Mouse (Mus musculus) CH12.LX (cell line): ENCODE measurements around the gene Nol6. TPM values are rescaled to one million over a fixed set of nuclear protein-coding genes. Genes with fewer than 3 reads are reported as not detected.
A peak's percentile ranks its signal among the peaks of the same experiment; 100 is the strongest.

Experiments
- DNase-seq: peaks from one replicate; pipeline ENCODE4 v3.0.0-alpha.2; 2013; ENCODE audit errors: extremely low read depth
- H3K27ac ChIP-seq: 2 replicates; pipeline ENCODE4 v1.5.1; 2012; ENCODE audit warnings: low read depth, mild to moderate bottlenecking, control low read depth, moderate library complexity; ENCODE audit not compliant: insufficient read depth
- H3K27me3 ChIP-seq: replicated peaks from 2 replicates; pipeline ENCODE3; 2012; ENCODE audit warnings: inconsistent platforms
- H3K36me3 ChIP-seq, 2 experiments: replicated peaks in 1 of 2; 2 replicates each; pipeline versions ENCODE3 to v1.6.1; 2012; ENCODE audit warnings: inconsistent platforms in 1 of 2, low read length in 1 of 2, mild to moderate bottlenecking in 1 of 2, mixed read lengths in 1 of 2, moderate library complexity in 1 of 2; ENCODE audit not compliant: control insufficient read depth in 1 of 2, insufficient read depth in 1 of 2
- H3K4me1 ChIP-seq, 2 experiments: 2 replicates each; pipeline ENCODE4 v1.6.1; 2012; ENCODE audit warnings: inconsistent platforms in 1 of 2, moderate library complexity in 1 of 2; ENCODE audit not compliant: insufficient read depth in 2 of 2, control insufficient read depth in 1 of 2
- H3K4me2 ChIP-seq: 2 replicates; pipeline ENCODE4 v1.6.1; 2012; ENCODE audit warnings: low read depth, mild to moderate bottlenecking, control low read depth; ENCODE audit not compliant: poor library complexity, insufficient read depth, severe bottlenecking
- H3K4me3 ChIP-seq, 3 experiments: fragments of 150-350 bp in 1 of 3; sonication (generic) in 1 of 3; replicated peaks in 1 of 3; 2 replicates each; pipeline versions ENCODE3 to v1.5.1; 2011 to 2012; ENCODE audit warnings: low read depth in 2 of 3, low read length in 2 of 3, mild to moderate bottlenecking in 2 of 3, moderate library complexity in 2 of 3, control low read depth in 1 of 3, improper control_type of control experiment in 1 of 3, inconsistent platforms in 1 of 3, mixed read lengths in 1 of 3; ENCODE audit not compliant: poor library complexity in 1 of 3
- H3K79me2 ChIP-seq: replicated peaks from 2 replicates; pipeline ENCODE4 v1.6.1; 2012; ENCODE audit warnings: mild to moderate bottlenecking, moderate library complexity; ENCODE audit not compliant: control insufficient read depth, poor library complexity, insufficient read depth, severe bottlenecking; ENCODE audit errors: extremely low read depth
- H3K9ac ChIP-seq: 2 replicates; pipeline ENCODE4 v1.6.1; 2012; ENCODE audit warnings: low read depth, mild to moderate bottlenecking, control low read depth, moderate library complexity; ENCODE audit not compliant: insufficient read depth
- H3K9me3 ChIP-seq: replicated peaks from 2 replicates; pipeline ENCODE3; 2012; ENCODE audit warnings: low read length, inconsistent platforms, mixed read lengths
- BHLHE40 ChIP-seq: IDR thresholded peaks from 2 replicates; pipeline ENCODE4 v1.6.1; 2011; ENCODE audit warnings: mild to moderate bottlenecking, low read depth, low read length, improper control_type of control experiment
- CHD1 ChIP-seq: IDR thresholded peaks from 2 replicates; pipeline ENCODE4 v1.6.1; 2012; ENCODE audit warnings: low read depth, low read length, improper control_type of control experiment, inconsistent platforms
- CHD2 ChIP-seq: IDR thresholded peaks from 2 replicates; pipeline ENCODE4 v1.6.1; 2011; ENCODE audit warnings: low read length, improper control_type of control experiment
- CTCF ChIP-seq, 2 experiments: IDR thresholded peaks in 1 of 2; conservative IDR thresholded peaks in 1 of 2; 2 replicates each; pipeline ENCODE4 v1.5.1; 2011 to 2012; ENCODE audit warnings: low read depth in 2 of 2, low read length in 2 of 2, improper control_type of control experiment in 1 of 2, inconsistent platforms in 1 of 2, mild to moderate bottlenecking in 1 of 2, moderate library complexity in 1 of 2
- ELF1 ChIP-seq: IDR thresholded peaks from 2 replicates; pipeline ENCODE4 v1.6.1; 2014; ENCODE audit warnings: low read depth, mild to moderate bottlenecking, inconsistent platforms, low read length, improper control_type of control experiment
- ETS1 ChIP-seq: conservative IDR thresholded peaks from 2 replicates; pipeline ENCODE4 v1.6.1; 2012; ENCODE audit warnings: low read depth, mild to moderate bottlenecking, inconsistent platforms, low read length, improper control_type of control experiment, moderate library complexity
- HCFC1 ChIP-seq: IDR thresholded peaks from 2 replicates; pipeline ENCODE4 v1.6.1; 2012; ENCODE audit warnings: low read depth, mild to moderate bottlenecking, inconsistent platforms, low read length, improper control_type of control experiment
- IRF4 ChIP-seq: IDR thresholded peaks from 2 replicates; pipeline ENCODE4 v1.6.1; 2014; ENCODE audit warnings: low read depth, mild to moderate bottlenecking, inconsistent platforms, low read length, improper control_type of control experiment
- KAT2A ChIP-seq: IDR thresholded peaks from 2 replicates; pipeline ENCODE4 v1.6.1; 2012; ENCODE audit warnings: low read length, improper control_type of control experiment, inconsistent platforms; ENCODE audit not compliant: insufficient replicate concordance
- PAX5 ChIP-seq: IDR thresholded peaks from 2 replicates; pipeline ENCODE4 v1.6.1; 2012; ENCODE audit warnings: low read length, inconsistent platforms, mixed read lengths
- SMC3 ChIP-seq: IDR thresholded peaks from 2 replicates; pipeline ENCODE4 v1.6.1; 2011; ENCODE audit warnings: low read depth, low read length, improper control_type of control experiment
- TCF12 ChIP-seq: IDR thresholded peaks from 2 replicates; pipeline ENCODE4 v1.6.1; 2014; ENCODE audit warnings: low read depth, mild to moderate bottlenecking, inconsistent platforms, low read length, improper control_type of control experiment
- UBTF ChIP-seq: IDR thresholded peaks from 2 replicates; pipeline ENCODE4 v1.6.1; 2012; ENCODE audit warnings: low read depth, mild to moderate bottlenecking, inconsistent platforms, low read length, improper control_type of control experiment, moderate library complexity
- USF2 ChIP-seq: conservative IDR thresholded peaks from 2 replicates; pipeline ENCODE4 v1.6.1; 2011; ENCODE audit warnings: low read depth, low read length, improper control_type of control experiment
- dilution Hi-C: fragments of 300-500 bp; cut with MboI; formaldehyde crosslinking; loops from 2 replicates; pipeline ENCODE4 v1.14.3; 2020; ENCODE audit warnings: low sequenced_read_pairs; ENCODE audit not compliant: extremely low pct_unique_long_range_greater_than_20kb, extremely low pct_ligation_motif_present
- in situ Hi-C: fragments of 300-500 bp; cut with MboI; formaldehyde crosslinking; loops from 3 replicates; pipeline ENCODE4 v1.14.3; 2019; ENCODE audit warnings: low sequenced_read_pairs, low pct_ligation_motif_present, low pct_unique_long_range_greater_than_20kb, mixed read lengths
- polyA plus RNA-seq: library from polyadenylated mRNA; unstranded; fragments of >175 nt; gene quantifications from 2 replicates; pipeline ENCODE4 v1.2.1, GENCODE M21; 2012; ENCODE audit warnings: low read depth; ENCODE audit not compliant: insufficient read length
- total RNA-seq, 2 experiments: library from RNA; depleted of rRNA; stranded (reverse); fragments of 300-350 nt in 1 of 2; fragments of >200 nt in 1 of 2; gene quantifications; 2 replicates each; pipeline ENCODE4 v1.2.3; 2012 to 2014

Nol6 gene
- total and polyA plus RNA-seq, 3 experiments = 22.0 to 81.5 (median 30.0) TPM

GRCm38 (mm10) chr4:41097871-41098576, 26.2 kb downstream of the Nol6 start, which contains the start of gene Aqp3:
TSS of gene Aqp3 (minus strand) at chr4:41098183.
- H3K9me3 ChIP-seq = no peaks in the 10 kb centered on the region
- in situ Hi-C loops = no loop called here
- peak within 1 kb of the TSS in 1 of 3 experiments; percentile 45 for H3K4me3 ChIP-seq
- no peak within 1 kb of the TSS for H3K9ac ChIP-seq
- no peaks in the 10 kb centered on the region for H3K36me3 ChIP-seq
- H3K79me2 ChIP-seq = no peaks in the 10 kb centered on the region
- dilution Hi-C loops = no loop called here
- peaks cover 4% of the 10 kb centered on the region in 2 experiments; a peak in 3 of 4 replicates for H3K4me1 ChIP-seq
- no peak for TF ChIP-seq HCFC1
- 0 out of 2 replicates have a peak, but pooled peaks have one; percentile 58 for TF ChIP-seq UBTF
- no peak within 1 kb of the TSS for H3K27ac ChIP-seq
- peak within 1 kb of the TSS; percentile 84 for H3K4me2 ChIP-seq
- no peak for DNase-seq
- H3K27me3 ChIP-seq = peaks cover 79% of the 10 kb centered on the region

- Histone ChIP-seq H3K4me2 (no peak overlapping the region), H3K9me3 (no peaks in the 10 kb centered on the region), H3K27me3 (peaks cover 79% of the 10 kb centered on the region), H3K36me3 (no peaks in the 10 kb centered on the region), H3K4me3 (no peak overlapping the region), H3K27ac (no peak overlapping the region), H3K79me2 (no peaks in the 10 kb centered on the region), H3K9ac (no peak overlapping the region)
- no peak for DNase-seq
- in situ Hi-C loops = no loop called here
- dilution Hi-C loops = no loop called here
- TF ChIP-seq KAT2A = no peak
- TF ChIP-seq IRF4 = no peak
- no peak for TF ChIP-seq BHLHE40
- no peak for TF ChIP-seq PAX5
- TF ChIP-seq CHD2 = no peak
- TF ChIP-seq TCF12 = no peak
- TF ChIP-seq CHD1 = no peak
- TF ChIP-seq CTCF (conservative IDR thresholded peaks at IDR 0.05 in 1 of 2, IDR thresholded peaks at IDR 0.05 in 1 of 2; ENCODE audit: low read depth in 2 of 2, low read length in 2 of 2) = no peak
- no peak for TF ChIP-seq ETS1
- TF ChIP-seq SMC3 = no peak
- TF ChIP-seq USF2 = no peak
- TF ChIP-seq ELF1 = no peak
- TF ChIP-seq, all 38 proteins: peak for 0
- H3K4me1 ChIP-seq = peaks cover 4% of the 10 kb centered on the region in 2 experiments; a peak in 3 of 4 replicates
Observed at GRCm38 (mm10) chr4:41097381-41097780, 26.9 kb downstream of the Nol6 start.
